Mouse (Mus musculus) stomach, embryonic 16.5 days (tissue): Measurements from ENCODE around the gene Flt3. TPM values are rescaled to one million over a fixed set of nuclear protein-coding genes. Genes with fewer than 3 reads are reported as not detected.

ENCODE experiments used
- ATAC-seq: fragments of 200-750 bp; cut with Nextera tagmentation; 2 replicates; pipeline ENCODE4 v1.8.0; 2017; ENCODE audit warnings: moderate number of reproducible peaks, moderate TSS enrichment; ENCODE audit not compliant: insufficient read depth, low FRiP score
- H3K27ac ChIP-seq: fragments of 300-500 bp; sonication (generic); 2 replicates; pipeline ENCODE4 v1.5.1; 2014; ENCODE audit warnings: low read length
- H3K27me3 ChIP-seq: fragments of 300-500 bp; sonication (generic); 2 replicates; pipeline ENCODE4 v1.6.1; 2014; ENCODE audit warnings: low read length, control low read depth, mixed read lengths; ENCODE audit not compliant: control insufficient read depth, insufficient read depth
- H3K36me3 ChIP-seq: fragments of 300-500 bp; sonication (generic); 2 replicates; pipeline ENCODE4 v1.6.1; 2014; ENCODE audit warnings: low read length; ENCODE audit not compliant: control insufficient read depth, insufficient read depth
- H3K4me1 ChIP-seq: fragments of 300-500 bp; sonication (generic); 2 replicates; pipeline ENCODE4 v1.6.1; 2014; ENCODE audit warnings: low read length, control low read depth, mixed read lengths; ENCODE audit not compliant: control insufficient read depth, insufficient read depth
- H3K4me2 ChIP-seq: fragments of 300-500 bp; sonication (generic); 2 replicates; pipeline ENCODE4 v1.6.1; 2014; ENCODE audit warnings: low read depth, low read length, mixed read lengths
- H3K4me3 ChIP-seq: fragments of 300-500 bp; sonication (generic); replicated peaks from 2 replicates; pipeline ENCODE4 v1.5.1; 2014; ENCODE audit warnings: mild to moderate bottlenecking, low read length
- H3K9ac ChIP-seq: fragments of 300-500 bp; sonication (generic); 2 replicates; pipeline ENCODE4 v1.6.1; 2014; ENCODE audit warnings: low read length
- H3K9me3 ChIP-seq: fragments of 300-500 bp; sonication (generic); replicated peaks from 2 replicates; pipeline ENCODE4 v1.6.1; 2016; ENCODE audit warnings: low read length, control low read depth; ENCODE audit not compliant: control insufficient read depth
- WGBS: fragments of 180-500 bp; shearing (Covaris S2); extraction: QIAGEN DNeasy Blood & Tissue Kit; methylation state at CpG from one replicate; pipeline ENCODE4 v1.1.7; 2014; 5-methylcytosine and 5-hydroxymethylcytosine counted together
- polyA plus RNA-seq: library from polyadenylated mRNA; unstranded; fragments of >200 nt; fragmentation: Nextera tagmentation; extraction: Ambion mirVana; gene quantifications from 2 replicates; pipeline ENCODE4 v1.2.1, GENCODE M21; 2015

Flt3 gene
- 0.24 and 0.59 TPM in 2 replicates for polyA plus RNA-seq

DNA sequence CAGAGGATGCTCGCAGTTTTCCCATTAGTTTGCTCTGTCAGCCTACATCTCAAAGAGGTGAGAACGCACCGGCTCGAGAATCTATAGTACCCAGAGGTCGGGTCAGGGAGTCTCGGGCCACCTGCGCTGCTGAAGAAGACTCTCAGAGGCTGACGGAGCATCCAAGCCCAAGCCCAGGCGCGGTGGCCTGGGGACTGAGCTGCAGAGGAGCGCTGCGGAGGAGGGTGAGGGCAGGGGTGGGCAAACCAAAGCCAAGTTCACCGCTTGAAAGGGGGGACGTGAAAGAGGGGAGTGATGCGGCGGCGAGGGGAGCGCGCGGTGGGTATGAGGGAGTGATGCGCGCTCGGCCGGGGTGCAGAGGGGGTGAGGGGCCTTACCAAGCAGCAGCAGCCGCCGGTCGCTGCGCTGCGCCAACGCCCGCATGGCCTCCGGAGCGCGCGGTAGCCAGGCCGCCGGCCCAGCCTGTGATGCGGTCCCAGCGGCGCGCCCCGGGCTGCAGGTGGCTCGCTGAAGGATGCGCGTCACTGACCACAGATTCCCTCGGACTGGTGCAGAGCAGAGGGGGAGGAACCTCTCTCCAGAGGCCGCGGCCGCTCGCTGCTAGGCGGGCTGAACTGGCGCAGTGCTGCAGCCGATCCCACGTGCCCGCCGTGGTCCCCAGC lies at the start of gene Flt3:
Gene Flt3 (minus strand): TSS at position 647 of the 662 bp plus-strand sequence.
- peaks cover 45% of the 10 kb centered on the region for H3K27me3 ChIP-seq
- H3K4me2 ChIP-seq: peak within 1 kb of the TSS; percentile 53
- no peaks in the 10 kb centered on the region; the same call in 1 of the 2 replicates for H3K9me3 ChIP-seq
- WGBS: 2% methylated on average over 54 of the region's 56 CpGs
- no peaks in the 10 kb centered on the region for H3K4me1 ChIP-seq
- H3K4me3 ChIP-seq: peak within 1 kb of the TSS; percentile 39
- no peak within 1 kb of the TSS; the same call in 1 of the 2 replicates for H3K9ac ChIP-seq
- peak; percentile 64 for ATAC-seq
- no peak within 1 kb of the TSS for H3K27ac ChIP-seq
- H3K36me3 ChIP-seq: no peaks in the 10 kb centered on the region

DNA sequence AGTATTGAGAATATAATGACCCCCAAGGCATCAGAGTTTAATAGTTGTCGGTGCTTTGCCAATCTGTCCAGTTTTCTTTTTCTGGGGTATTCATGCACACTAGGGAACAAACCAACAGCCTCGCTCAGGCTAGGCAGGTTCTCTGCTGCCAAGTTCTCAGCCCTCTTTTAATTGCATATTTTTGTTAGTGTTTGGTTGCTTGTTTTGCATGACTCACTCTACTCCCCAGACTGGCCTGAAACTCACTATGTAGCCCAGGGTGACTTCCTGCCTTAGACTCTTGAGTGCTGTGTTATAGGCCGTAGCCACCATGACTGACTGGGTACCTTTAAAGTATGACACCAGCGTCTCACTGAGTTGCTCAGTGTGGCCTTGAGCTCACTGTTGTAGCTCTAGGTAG lies 48.6 kb upstream of the Flt3 start:
- no peak overlapping the region for H3K9ac ChIP-seq
- WGBS: 83% methylated on average over 4 of the region's 4 CpGs
- no peak overlapping the region for H3K4me3 ChIP-seq
- peaks cover 21% of the 10 kb centered on the region for H3K4me1 ChIP-seq
- ATAC-seq: no peak
- H3K27ac ChIP-seq: no peak overlapping the region
- no peak overlapping the region for H3K4me2 ChIP-seq
- H3K27me3 ChIP-seq: no peaks in the 10 kb centered on the region
- H3K36me3 ChIP-seq: 0 out of 2 replicates have a peak, but pooled peaks cover 4% of the 10 kb centered on the region
- no peaks in the 10 kb centered on the region for H3K9me3 ChIP-seq

DNA sequence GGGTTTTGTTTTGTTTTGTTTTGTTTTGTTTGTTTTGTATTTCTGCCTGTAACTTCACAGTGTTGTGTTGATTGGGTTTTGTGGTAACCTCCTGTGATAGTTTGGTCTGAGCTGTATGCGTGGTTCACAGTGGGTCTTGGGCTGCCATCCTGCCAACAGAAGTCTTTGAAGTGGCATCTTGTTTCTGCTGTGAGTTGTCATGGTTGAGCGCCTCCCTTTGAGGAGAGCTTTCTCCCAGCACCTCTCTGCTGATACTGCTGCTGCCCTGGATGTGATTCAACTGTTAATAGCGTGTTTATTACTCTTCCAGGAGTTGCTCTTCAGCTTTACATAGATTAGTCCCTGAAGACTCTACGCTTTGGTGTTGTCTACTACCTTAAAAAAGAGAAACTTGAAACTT lies 48.2 kb upstream of the Flt3 start:
- no peak overlapping the region for H3K4me2 ChIP-seq
- no peak for ATAC-seq
- H3K4me1 ChIP-seq: peaks cover 21% of the 10 kb centered on the region
- no peak overlapping the region for H3K4me3 ChIP-seq
- no peaks in the 10 kb centered on the region for H3K9me3 ChIP-seq
- WGBS: 71% methylated on average over 4 of the region's 4 CpGs
- H3K27ac ChIP-seq: no peak overlapping the region
- H3K27me3 ChIP-seq: no peaks in the 10 kb centered on the region
- no peak overlapping the region for H3K9ac ChIP-seq
- H3K36me3 ChIP-seq: 0 out of 2 replicates have a peak, but pooled peaks cover 4% of the 10 kb centered on the region

DNA sequence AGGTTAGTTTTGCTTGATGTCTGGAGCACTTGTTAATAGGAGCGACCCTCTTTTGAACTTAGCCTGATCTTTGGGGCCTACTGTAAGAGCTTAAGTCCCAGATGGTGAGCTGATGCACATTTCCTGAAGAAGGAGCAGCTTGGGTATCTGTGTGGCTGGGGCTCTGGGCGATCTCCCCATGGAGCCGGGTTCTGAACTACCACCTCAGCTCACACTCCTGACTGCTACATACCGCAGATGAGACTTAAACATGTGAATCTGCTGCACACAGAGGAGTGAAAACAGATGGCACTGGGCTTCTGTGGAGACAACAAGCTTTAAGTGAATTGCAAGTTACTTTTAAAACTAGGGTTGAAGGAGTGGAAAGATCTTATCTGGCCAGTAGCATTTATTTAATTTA lies 45.0 kb upstream of the Flt3 start:
- Histone ChIP-seq H3K27ac (no peak overlapping the region), H3K4me3 (no peak overlapping the region), H3K9me3 (no peaks in the 10 kb centered on the region), H3K36me3 (no peaks in the 10 kb centered on the region), H3K27me3 (no peaks in the 10 kb centered on the region), H3K4me1 (peaks cover 21% of the 10 kb centered on the region), H3K9ac (no peak overlapping the region), H3K4me2 (no peak overlapping the region)
- 69% methylated on average over 4 of the region's 4 CpGs for WGBS
- no peak for ATAC-seq

DNA sequence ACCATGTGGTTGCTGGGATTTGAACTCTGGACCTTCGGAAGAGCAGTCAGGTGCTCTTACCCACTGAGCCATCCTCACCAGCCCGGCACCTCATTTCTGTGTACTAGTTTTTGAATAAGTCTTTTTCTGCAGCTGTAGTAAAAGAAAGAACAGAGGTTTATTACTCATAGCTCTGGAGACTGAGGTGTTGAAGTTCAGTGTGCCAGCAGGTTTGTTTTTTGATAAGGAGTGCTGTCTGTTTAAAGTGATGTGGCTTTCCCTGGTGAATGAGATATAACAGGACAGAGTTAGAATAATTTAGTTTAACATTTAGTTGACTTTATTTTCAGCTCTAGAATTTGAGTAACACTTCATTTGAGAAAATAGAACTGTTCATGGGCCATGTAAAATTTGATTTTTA lies 44.5 kb upstream of the Flt3 start:
- Histone ChIP-seq H3K27me3 (no peaks in the 10 kb centered on the region), H3K36me3 (no peaks in the 10 kb centered on the region), H3K4me2 (no peak overlapping the region), H3K4me1 (peaks cover 21% of the 10 kb centered on the region), H3K9me3 (no peaks in the 10 kb centered on the region), H3K9ac (no peak overlapping the region), H3K4me3 (no peak overlapping the region), H3K27ac (no peak overlapping the region)
- ATAC-seq: no peak
- 74% methylated on average over 2 of the region's 2 CpGs for WGBS

DNA sequence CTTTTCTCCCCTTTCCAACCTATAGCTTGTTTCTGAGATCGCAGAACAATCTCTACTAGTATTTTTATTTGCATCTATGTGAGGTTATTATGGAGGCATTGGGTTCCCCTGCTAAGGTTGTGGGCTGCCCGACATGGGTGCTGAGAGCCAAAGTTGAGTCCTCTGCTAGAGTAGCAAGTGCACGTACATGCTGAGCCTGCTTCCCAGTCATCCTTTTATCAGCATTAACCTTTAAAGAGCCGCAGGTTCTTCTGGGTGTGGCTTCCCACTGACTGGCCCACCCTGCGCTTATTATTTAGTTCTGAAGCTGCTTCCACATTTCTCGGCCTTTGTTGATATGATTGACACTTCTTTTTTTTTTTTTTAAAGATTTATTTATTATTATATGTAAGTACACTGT lies 44.0 kb upstream of the Flt3 start:
- ATAC-seq: no peak
- WGBS: 68% methylated on average over 6 of the region's 6 CpGs

DNA sequence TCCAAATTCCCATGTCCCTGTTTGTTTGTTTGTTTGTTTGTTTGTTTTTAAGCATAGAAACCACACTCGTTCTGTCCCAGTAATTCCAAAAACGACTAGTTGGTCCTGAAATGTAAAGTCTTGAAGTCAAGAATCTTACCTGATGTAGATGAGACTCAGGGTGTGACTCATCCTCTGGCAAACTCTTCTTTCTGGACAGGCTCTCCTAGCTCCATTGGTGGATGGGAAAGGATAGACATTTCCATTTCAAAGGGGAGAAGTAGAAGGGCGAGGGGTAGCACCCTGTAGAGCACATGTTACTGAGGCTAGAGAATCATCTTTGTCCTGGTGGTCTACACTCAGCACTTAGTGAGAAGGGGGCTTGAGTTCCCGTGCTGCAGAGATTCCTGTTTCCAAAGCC lies 42.5 kb upstream of the Flt3 start:
- H3K27ac ChIP-seq: no peak overlapping the region
- no peak for ATAC-seq
- 78% methylated on average over 4 of the region's 4 CpGs for WGBS

More for the DNA sequence above, 44.0 kb upstream of the Flt3 start:
- H3K4me3 ChIP-seq: no peak overlapping the region
- no peak overlapping the region for H3K4me2 ChIP-seq
- no peaks in the 10 kb centered on the region for H3K36me3 ChIP-seq
- H3K4me1 ChIP-seq: peaks cover 17% of the 10 kb centered on the region; the same call in 1 of the 2 replicates
- H3K9ac ChIP-seq: no peak overlapping the region
- no peaks in the 10 kb centered on the region for H3K9me3 ChIP-seq
- no peaks in the 10 kb centered on the region for H3K27me3 ChIP-seq
- no peak overlapping the region for H3K27ac ChIP-seq

DNA sequence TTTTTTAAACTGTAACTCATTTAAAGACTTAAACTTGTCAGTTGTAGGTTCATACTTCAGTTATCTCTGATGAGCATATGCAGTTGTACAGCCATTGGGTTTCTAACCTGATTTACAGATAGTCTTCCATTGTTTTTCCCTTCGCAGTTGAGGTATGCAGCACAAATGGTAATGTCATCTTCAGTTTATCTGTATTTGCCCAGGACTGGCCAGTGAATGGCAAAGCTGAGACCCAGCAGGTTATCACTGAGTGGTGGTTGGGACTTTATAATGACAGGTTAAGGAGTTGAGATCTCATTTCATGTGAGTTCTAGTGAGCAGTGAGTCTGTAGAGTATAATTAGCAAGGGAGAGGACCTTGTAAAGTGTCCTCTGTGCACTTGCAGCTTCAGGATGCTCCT lies 41.7 kb upstream of the Flt3 start:
- no peak for ATAC-seq
- H3K9me3 ChIP-seq: no peaks in the 10 kb centered on the region
- H3K4me3 ChIP-seq: no peak overlapping the region
- WGBS: 71% methylated on average over 1 of the region's 1 CpGs
- H3K27me3 ChIP-seq: no peaks in the 10 kb centered on the region
- no peak overlapping the region for H3K9ac ChIP-seq
- H3K4me2 ChIP-seq: no peak overlapping the region
- H3K27ac ChIP-seq: no peak overlapping the region
- peaks cover 11% of the 10 kb centered on the region; the same call in 1 of the 2 replicates for H3K4me1 ChIP-seq
- no peaks in the 10 kb centered on the region for H3K36me3 ChIP-seq

More for the DNA sequence above, 42.5 kb upstream of the Flt3 start:
- no peak overlapping the region for H3K4me3 ChIP-seq
- no peaks in the 10 kb centered on the region for H3K27me3 ChIP-seq
- no peaks in the 10 kb centered on the region for H3K36me3 ChIP-seq
- H3K9ac ChIP-seq: no peak overlapping the region
- H3K4me2 ChIP-seq: no peak overlapping the region
- H3K9me3 ChIP-seq: no peaks in the 10 kb centered on the region
- peaks cover 9% of the 10 kb centered on the region; the same call in 1 of the 2 replicates for H3K4me1 ChIP-seq

DNA sequence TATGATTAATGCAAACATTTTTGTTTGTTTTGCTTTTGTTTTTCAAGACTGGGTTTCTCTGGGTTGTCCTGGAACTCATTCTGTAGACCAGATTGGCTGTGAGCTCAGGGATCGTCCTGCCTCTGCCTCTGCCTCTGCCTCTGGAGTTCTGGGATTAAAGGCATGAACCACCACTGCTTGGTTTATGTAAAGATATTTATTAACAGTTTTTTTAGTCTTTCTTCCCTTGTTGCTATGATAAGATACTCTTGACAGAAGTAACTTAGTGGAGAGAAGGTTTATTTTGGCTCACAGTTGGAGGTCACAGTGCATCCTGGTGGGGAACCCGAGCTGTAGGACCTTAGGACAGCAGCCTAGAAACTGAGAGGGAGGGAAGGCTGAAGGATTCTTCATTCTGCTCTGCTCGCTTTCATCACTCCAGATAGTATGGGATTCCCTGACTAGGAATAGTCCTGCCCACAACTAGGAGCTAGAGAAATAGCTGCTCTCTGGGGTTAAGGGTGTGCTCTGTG lies 40.8 kb upstream of the Flt3 start:
- no peak overlapping the region for H3K4me3 ChIP-seq
- H3K4me1 ChIP-seq: peaks cover 17% of the 10 kb centered on the region; the same call in 1 of the 2 replicates
- no peaks in the 10 kb centered on the region for H3K9me3 ChIP-seq
- no peaks in the 10 kb centered on the region for H3K36me3 ChIP-seq
- no peak overlapping the region for H3K27ac ChIP-seq
- H3K27me3 ChIP-seq: no peaks in the 10 kb centered on the region
- ATAC-seq: no peak
- no peak overlapping the region for H3K4me2 ChIP-seq
- 72% methylated on average over 3 of the region's 3 CpGs for WGBS
- H3K9ac ChIP-seq: no peak overlapping the region
